Mouse (Mus musculus) liver, embryonic 16.5 days (tissue): ENCODE results near the gene Agap1. TPM values are rescaled to one million over a fixed set of nuclear protein-coding genes. Genes with fewer than 3 reads are reported as not detected.
A peak's percentile ranks its signal among the peaks of the same experiment; 100 is the strongest.

Source experiments
- ATAC-seq: fragments of 200-750 bp; cut with Nextera tagmentation; 2 replicates; pipeline ENCODE4 v1.8.0; 2017; ENCODE audit warnings: low read depth, mild to moderate bottlenecking, moderate number of reproducible peaks, moderate library complexity
- H3K27ac ChIP-seq: fragments of 300-500 bp; sonication (generic); 2 replicates; pipeline ENCODE4 v1.5.1; 2014; ENCODE audit warnings: mild to moderate bottlenecking, low read length
- H3K27me3 ChIP-seq: fragments of 300-500 bp; sonication (generic); 2 replicates; pipeline ENCODE4 v1.6.1; 2014; ENCODE audit warnings: low read depth, low read length, mixed read lengths; ENCODE audit not compliant: control insufficient read depth, insufficient read depth
- H3K36me3 ChIP-seq: fragments of 300-500 bp; sonication (generic); 2 replicates; pipeline ENCODE4 v1.6.1; 2014; ENCODE audit warnings: mild to moderate bottlenecking; ENCODE audit not compliant: control insufficient read depth, insufficient read depth
- H3K4me1 ChIP-seq: fragments of 300-500 bp; sonication (generic); 2 replicates; pipeline ENCODE4 v1.6.1; 2014; ENCODE audit warnings: low read depth, low read length, mixed read lengths; ENCODE audit not compliant: control insufficient read depth
- H3K4me2 ChIP-seq: fragments of 300-500 bp; sonication (generic); 2 replicates; pipeline ENCODE4 v1.6.1; 2014; ENCODE audit warnings: low read depth, low read length, mixed read lengths
- H3K4me3 ChIP-seq: fragments of 300-500 bp; sonication (generic); 2 replicates; pipeline ENCODE4 v1.5.1; 2014; ENCODE audit warnings: low read depth, mild to moderate bottlenecking, low read length
- H3K9ac ChIP-seq: fragments of 300-500 bp; sonication (generic); 2 replicates; pipeline ENCODE4 v1.6.1; 2014; ENCODE audit warnings: low read depth, low read length
- H3K9me3 ChIP-seq: fragments of 300-500 bp; sonication (generic); replicated peaks from 2 replicates; pipeline ENCODE4 v1.6.1; 2016; ENCODE audit warnings: low read length; ENCODE audit not compliant: control insufficient read depth
- WGBS: fragments of 180-500 bp; shearing (Covaris S2); extraction: QIAGEN DNeasy Blood & Tissue Kit; methylation state at CpG from one replicate; pipeline ENCODE4 v1.1.7; 2014; ENCODE audit not compliant: insufficient replicate concordance; 5-methylcytosine and 5-hydroxymethylcytosine counted together
- polyA plus RNA-seq: library from polyadenylated mRNA; unstranded; fragments of >200 nt; fragmentation: Nextera tagmentation; extraction: Ambion mirVana; gene quantifications from 2 replicates; pipeline ENCODE4 v1.2.1, GENCODE M21; 2015

The Agap1 gene
- polyA plus RNA-seq, 1 experiment from 2014 or later = 1.1 TPM

GRCm38 (mm10) chr1:89919206-89919605 is 464.6 kb downstream of the Agap1 start:
- H3K4me1 ChIP-seq = no peaks in the 10 kb centered on the region
- H3K4me3 ChIP-seq = no peak overlapping the region
- no peak overlapping the region for H3K4me2 ChIP-seq
- no peak overlapping the region for H3K27ac ChIP-seq
- H3K9ac ChIP-seq = no peak overlapping the region
- ATAC-seq = no peak
- no peaks in the 10 kb centered on the region for H3K9me3 ChIP-seq
- H3K36me3 ChIP-seq = no peaks in the 10 kb centered on the region
- peaks cover 42% of the 10 kb centered on the region for H3K27me3 ChIP-seq
- 61% methylated on average over 6 of the region's 6 CpGs for WGBS

- Histone ChIP-seq H3K9ac (no peak overlapping the region), H3K27ac (no peak overlapping the region), H3K36me3 (no peaks in the 10 kb centered on the region), H3K4me2 (no peak overlapping the region), H3K4me3 (no peak overlapping the region), H3K4me1 (no peaks in the 10 kb centered on the region), H3K27me3 (peaks cover 66% of the 10 kb centered on the region), H3K9me3 (no peaks in the 10 kb centered on the region)
- ATAC-seq = no peak
- 7% methylated on average over 10 of the region's 10 CpGs for WGBS
Observed at GRCm38 (mm10) chr1:89921806-89922205, 467.2 kb downstream of the Agap1 start.

- 3% methylated on average over 7 of the region's 7 CpGs for WGBS
- Histone ChIP-seq H3K4me1 (no peaks in the 10 kb centered on the region), H3K9me3 (no peaks in the 10 kb centered on the region), H3K36me3 (no peaks in the 10 kb centered on the region), H3K27ac (no peak overlapping the region), H3K4me3 (no peak overlapping the region), H3K9ac (no peak overlapping the region), H3K4me2 (no peak overlapping the region), H3K27me3 (peaks cover 71% of the 10 kb centered on the region)
- ATAC-seq = no peak
Observed at GRCm38 (mm10) chr1:89922282-89922681, 467.7 kb downstream of the Agap1 start.

GRCm38 (mm10) chr1:89922883-89923641 is 468.5 kb downstream of the Agap1 start:
- Histone ChIP-seq H3K27me3 (peaks cover 79% of the 10 kb centered on the region), H3K4me2 (no peak overlapping the region), H3K9ac (no peak overlapping the region), H3K36me3 (no peaks in the 10 kb centered on the region), H3K27ac (no peak overlapping the region), H3K4me1 (no peaks in the 10 kb centered on the region), H3K9me3 (no peaks in the 10 kb centered on the region), H3K4me3 (no peak overlapping the region)
- ATAC-seq = no peak
- 3% methylated on average over 38 of the region's 41 CpGs for WGBS

GRCm38 (mm10) chr1:89923642-89924020 is 469.0 kb downstream of the Agap1 start:
- 18% methylated on average over 14 of the region's 14 CpGs for WGBS
- no peak for ATAC-seq
- H3K4me3 ChIP-seq = no peak overlapping the region
- H3K27me3 ChIP-seq = peaks cover 85% of the 10 kb centered on the region
- no peaks in the 10 kb centered on the region for H3K4me1 ChIP-seq
- H3K27ac ChIP-seq = no peak overlapping the region
- no peak overlapping the region for H3K9ac ChIP-seq
- no peaks in the 10 kb centered on the region for H3K36me3 ChIP-seq
- H3K9me3 ChIP-seq = no peaks in the 10 kb centered on the region
- H3K4me2 ChIP-seq = no peak overlapping the region

- H3K9ac ChIP-seq = no peak overlapping the region
- H3K27ac ChIP-seq = no peak overlapping the region
- ATAC-seq = no peak
- 53% methylated on average over 12 of the region's 12 CpGs for WGBS
- H3K27me3 ChIP-seq = peaks cover 99% of the 10 kb centered on the region
- H3K36me3 ChIP-seq = no peaks in the 10 kb centered on the region
- H3K4me3 ChIP-seq = no peak overlapping the region
- H3K4me2 ChIP-seq = no peak overlapping the region
- no peaks in the 10 kb centered on the region for H3K9me3 ChIP-seq
- H3K4me1 ChIP-seq = no peaks in the 10 kb centered on the region
Observed at GRCm38 (mm10) chr1:89925501-89926190, 471.0 kb downstream of the Agap1 start.

- no peaks in the 10 kb centered on the region for H3K9me3 ChIP-seq
- peak overlapping the region; percentile 38 for H3K4me3 ChIP-seq
- no peaks in the 10 kb centered on the region; the same call in 1 of the 2 replicates for H3K4me1 ChIP-seq
- no peak overlapping the region for H3K27ac ChIP-seq
- no peak overlapping the region for H3K9ac ChIP-seq
- WGBS = 27% methylated on average over 9 of the region's 9 CpGs
- ATAC-seq = no peak
- peak overlapping the region; percentile 44 for H3K4me2 ChIP-seq
- H3K27me3 ChIP-seq = peaks cover 99% of the 10 kb centered on the region
- no peaks in the 10 kb centered on the region for H3K36me3 ChIP-seq
Observed at GRCm38 (mm10) chr1:89926583-89927060, 472.0 kb downstream of the Agap1 start.

- Histone ChIP-seq H3K27ac (no peak overlapping the region), H3K4me1 (no peaks in the 10 kb centered on the region; the same call in 1 of the 2 replicates), H3K36me3 (no peaks in the 10 kb centered on the region), H3K4me2 (peak overlapping the region; percentile 44), H3K9me3 (no peaks in the 10 kb centered on the region), H3K27me3 (peaks cover 99% of the 10 kb centered on the region), H3K4me3 (peak overlapping the region; percentile 38), H3K9ac (no peak overlapping the region)
- ATAC-seq = no peak
- WGBS = 2% methylated on average over 36 of the region's 36 CpGs
Observed at GRCm38 (mm10) chr1:89927061-89927661, 472.6 kb downstream of the Agap1 start.

- Histone ChIP-seq H3K4me1 (no peaks in the 10 kb centered on the region; the same call in 1 of the 2 replicates), H3K36me3 (no peaks in the 10 kb centered on the region), H3K27me3 (peaks cover 97% of the 10 kb centered on the region), H3K4me2 (no peak overlapping the region), H3K27ac (no peak overlapping the region), H3K4me3 (no peak overlapping the region), H3K9ac (no peak overlapping the region), H3K9me3 (no peaks in the 10 kb centered on the region)
- no peak for ATAC-seq
- 21% methylated on average over 25 of the region's 25 CpGs for WGBS
Observed at GRCm38 (mm10) chr1:89928676-89929075, 474.1 kb downstream of the Agap1 start.
